Mouse (Mus musculus) cerebellum, adult 11-12 months (tissue): ENCODE data around the gene Obp2a.
"Not testable (repeated sequence)": the region's sequence is repeated elsewhere in the genome, so short reads cannot be mapped to it uniquely, and the experiment has no call there.

Experiments
- DNase-seq: peaks from one replicate; pipeline ENCODE4 v3.0.0; 2022

The Obp2a gene

GRCm38 (mm10) chr2:25699743-25700142 lies at the start of gene Obp2a:
Gene Obp2a, plus strand, starts transcription at chr2:25700043.
- not testable (repeated sequence) for DNase-seq

DNA sequence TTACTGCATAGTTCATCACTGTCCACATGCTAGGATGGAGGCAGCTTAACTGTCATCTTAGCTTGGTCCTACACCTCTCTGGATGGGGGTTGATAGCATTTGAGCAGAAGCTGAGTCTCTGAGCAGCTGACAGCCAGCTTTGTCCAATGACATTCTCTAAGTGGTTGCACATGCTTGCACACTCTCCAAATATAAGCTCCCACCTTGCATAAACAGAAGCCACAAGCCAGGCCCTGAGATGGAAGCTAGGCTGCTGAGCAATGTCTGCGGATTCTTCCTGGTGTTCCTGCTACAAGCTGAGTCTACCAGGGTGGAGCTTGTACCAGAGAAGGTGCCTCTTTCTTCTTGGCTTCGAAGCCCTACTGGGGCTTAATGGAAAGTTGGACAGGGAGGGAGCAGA lies 46.9 kb upstream of the Obp2a start, which contains the start of gene Lcn8:
Lcn8 (plus strand) TSS at position 219 of the 400 bp plus-strand sequence.
- DNase-seq = no peak

DNA sequence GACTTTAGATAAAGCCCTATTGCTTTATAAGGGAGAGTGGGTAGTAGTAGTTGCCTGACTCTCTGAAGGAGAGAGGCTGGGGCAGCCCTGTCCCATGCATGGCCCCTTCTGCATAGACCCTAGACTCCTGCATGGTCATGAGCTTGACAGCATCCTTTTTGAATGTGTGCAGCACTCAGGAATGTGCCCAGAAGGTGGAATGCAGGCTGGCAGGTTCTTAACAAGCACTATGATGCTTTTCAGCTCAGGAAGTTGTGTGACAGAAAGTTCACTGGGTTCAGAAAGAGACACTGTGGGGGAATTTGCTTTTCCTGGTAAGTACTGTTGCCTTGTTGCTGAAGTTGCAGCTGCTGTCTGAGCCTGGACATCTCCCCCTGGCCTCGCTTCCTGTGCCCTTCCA lies 45.3 kb upstream of the Obp2a start:
- DNase-seq = no peak

- DNase-seq = no peak
These were observed 43.2 kb upstream of the Obp2a start for GRCm38 (mm10) chr2:25656691-25657090.

DNA sequence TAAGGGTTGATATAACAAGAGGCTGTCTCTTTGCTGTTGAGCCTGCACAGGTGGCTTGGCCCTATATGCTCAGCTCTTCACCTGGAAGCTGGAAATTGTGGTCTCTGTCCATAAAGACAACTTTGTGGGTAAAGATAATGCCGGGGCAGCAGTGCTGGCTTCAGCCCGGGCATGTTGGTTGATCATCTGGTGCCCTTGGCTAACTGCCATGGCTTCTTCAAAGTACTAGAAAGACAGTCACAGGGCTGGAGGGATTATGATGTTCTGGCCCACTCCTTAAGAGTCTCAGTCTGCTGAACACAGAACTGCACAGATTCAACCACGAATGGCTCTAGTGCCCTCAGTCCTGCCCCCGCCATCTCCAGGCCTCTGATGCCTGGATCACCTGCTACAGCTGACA lies 42.6 kb upstream of the Obp2a start:
- peak; percentile 27 for DNase-seq

- no peak for DNase-seq
These were observed 42.2 kb upstream of the Obp2a start, which contains the start of gene Lcn5 for GRCm38 (mm10) chr2:25657652-25658051. Gene Lcn5, plus strand, starts transcription at chr2:25657952.

GRCm38 (mm10) chr2:25660279-25660678 lies 39.6 kb upstream of the Obp2a start:
- DNase-seq = no peak

DNA sequence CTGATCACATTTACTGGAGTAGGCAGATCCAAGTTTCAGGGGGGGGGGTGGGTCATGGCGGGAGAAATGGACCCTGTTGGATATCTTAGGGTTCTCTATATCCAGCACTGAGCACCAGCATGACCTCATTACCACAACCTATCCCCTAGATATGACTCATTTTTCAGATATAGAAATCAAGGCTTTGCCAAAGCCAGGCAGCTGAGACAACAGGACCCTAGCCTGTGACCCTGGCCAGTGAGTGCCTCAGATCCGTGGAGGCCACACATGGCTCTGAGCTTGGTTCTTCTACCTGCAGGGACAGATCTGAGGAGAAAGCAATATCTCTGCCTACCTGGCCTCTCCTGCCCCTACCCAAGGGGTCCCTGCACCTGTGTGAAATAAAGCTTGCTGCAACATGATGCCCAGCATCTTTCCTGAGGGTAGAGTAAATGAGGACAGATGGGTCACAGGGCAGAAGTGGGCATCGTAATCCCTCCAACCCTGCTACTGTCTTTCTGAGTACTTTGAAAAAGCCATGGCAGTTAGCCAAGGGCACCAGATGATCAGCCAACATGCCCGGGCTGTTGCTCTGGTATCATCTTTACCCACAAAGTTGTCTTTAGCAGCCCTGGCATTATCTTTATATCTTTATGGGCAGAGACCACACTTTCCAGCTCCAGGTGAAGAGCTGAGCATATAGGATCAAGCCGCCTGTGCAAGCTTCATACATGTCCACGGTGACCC lies 38.4 kb upstream of the Obp2a start:
- DNase-seq = no peak

- no peak for DNase-seq
These were observed 36.3 kb upstream of the Obp2a start for GRCm38 (mm10) chr2:25663511-25663910.

- DNase-seq = no peak
These were observed 35.7 kb upstream of the Obp2a start for GRCm38 (mm10) chr2:25664125-25664524.

DNA sequence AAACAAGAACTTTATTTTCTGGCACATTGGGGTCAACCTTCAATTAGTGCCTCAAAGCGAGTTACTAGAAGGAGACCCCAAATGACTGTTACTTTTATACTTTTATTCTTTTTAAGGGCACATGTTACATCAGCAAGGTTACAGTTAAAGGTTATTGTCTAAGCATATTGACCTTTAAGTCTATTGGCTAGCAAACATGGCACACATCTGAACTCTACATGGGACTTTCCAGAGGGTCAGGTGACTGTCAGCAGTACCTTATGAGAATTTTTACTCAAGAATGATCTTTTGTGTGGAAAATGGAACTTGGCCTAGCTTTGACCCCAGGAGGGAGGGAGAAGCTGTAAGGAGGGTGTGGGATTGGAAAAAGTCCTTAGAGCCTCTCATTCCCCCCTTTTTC lies 33.3 kb upstream of the Obp2a start:
- no peak for DNase-seq

DNA sequence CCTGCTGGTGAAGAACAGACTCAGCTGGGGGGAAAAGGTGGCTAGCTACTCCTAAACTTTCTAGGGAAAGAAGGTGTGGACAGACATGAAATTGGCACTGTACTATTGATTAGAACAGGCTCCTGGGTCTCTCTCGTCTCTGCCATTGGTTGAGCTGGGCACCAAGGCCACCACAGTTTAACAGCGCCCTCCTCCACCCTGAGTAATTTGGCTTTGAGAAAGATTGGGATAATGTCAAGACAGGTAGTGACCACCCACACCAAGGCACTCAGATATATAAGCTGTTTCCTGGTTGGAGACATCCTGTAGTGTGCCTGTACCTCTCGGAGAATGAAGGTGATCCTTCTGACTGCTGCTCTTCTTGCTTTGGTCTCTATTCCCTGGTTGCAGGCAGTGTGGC lies 23.4 kb upstream of the Obp2a start, which contains the start of gene Lcn6:
Lcn6 (plus strand) TSS at position 301 of the 400 bp plus-strand sequence.
- DNase-seq = no peak

- no peak for DNase-seq
These were observed 20.3 kb upstream of the Obp2a start for GRCm38 (mm10) chr2:25679559-25679958.

- no peak for DNase-seq
These were observed 17.4 kb upstream of the Obp2a start, which contains the start of gene Lcn10 for GRCm38 (mm10) chr2:25682426-25682825. Gene Lcn10, plus strand, starts transcription at chr2:25682726.

GRCm38 (mm10) chr2:25686941-25687340 lies 12.9 kb upstream of the Obp2a start:
- no peak for DNase-seq

DNA sequence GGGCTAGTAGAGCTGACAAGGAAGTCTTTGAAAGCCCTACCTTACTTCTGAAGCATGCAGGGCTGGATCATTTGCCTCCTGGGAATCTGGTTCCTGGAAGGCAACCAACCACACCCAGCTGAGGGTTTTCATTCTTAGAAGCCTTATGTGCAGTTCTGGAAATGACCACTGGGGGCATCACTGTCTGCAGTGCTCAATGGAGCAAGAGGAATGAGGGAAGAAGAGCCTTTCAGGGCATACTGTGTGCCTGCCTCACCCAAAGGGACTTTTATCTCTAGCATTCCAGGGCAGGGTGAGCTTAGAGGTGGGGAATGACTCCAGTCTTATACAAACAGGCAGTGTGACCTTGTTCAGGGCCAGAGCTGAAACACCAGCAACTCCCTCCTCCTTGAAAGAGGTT lies 5.2 kb upstream of the Obp2a start:
- peak; percentile 14 for DNase-seq

GRCm38 (mm10) chr2:25696951-25697350 lies 2.9 kb upstream of the Obp2a start:
- no peak for DNase-seq

GRCm38 (mm10) chr2:25698696-25699095 lies 1.1 kb upstream of the Obp2a start:
- DNase-seq = no peak

GRCm38 (mm10) chr2:25701001-25701400 lies 1.2 kb downstream of the Obp2a start:
- DNase-seq = no peak

DNA sequence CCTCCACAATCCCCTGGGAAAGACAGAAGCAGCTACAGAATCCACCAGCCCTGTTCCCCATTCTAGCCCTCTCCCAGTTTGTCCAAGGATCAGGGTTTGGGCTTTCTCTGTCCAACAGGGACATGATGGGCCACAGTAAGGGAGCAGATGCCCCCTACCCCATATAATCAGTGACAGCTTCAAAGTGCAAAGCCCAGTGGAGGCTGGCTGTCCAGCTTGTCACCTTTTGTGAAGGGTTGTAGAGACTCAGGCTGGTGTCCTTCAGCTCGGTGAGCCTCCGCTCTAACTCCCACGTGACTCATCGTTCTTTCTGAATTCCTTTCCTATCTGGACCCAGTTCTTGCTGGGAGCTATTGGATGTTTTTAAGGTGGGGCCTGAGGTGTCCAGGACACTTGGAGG lies 3.9 kb downstream of the Obp2a start:
- DNase-seq = no peak

GRCm38 (mm10) chr2:25706643-25707481 lies 7.0 kb downstream of the Obp2a start, which contains the start of gene Bmyc:
Gene Bmyc, plus strand, starts transcription at chr2:25706739.
- DNase-seq = peak; percentile 87

DNA sequence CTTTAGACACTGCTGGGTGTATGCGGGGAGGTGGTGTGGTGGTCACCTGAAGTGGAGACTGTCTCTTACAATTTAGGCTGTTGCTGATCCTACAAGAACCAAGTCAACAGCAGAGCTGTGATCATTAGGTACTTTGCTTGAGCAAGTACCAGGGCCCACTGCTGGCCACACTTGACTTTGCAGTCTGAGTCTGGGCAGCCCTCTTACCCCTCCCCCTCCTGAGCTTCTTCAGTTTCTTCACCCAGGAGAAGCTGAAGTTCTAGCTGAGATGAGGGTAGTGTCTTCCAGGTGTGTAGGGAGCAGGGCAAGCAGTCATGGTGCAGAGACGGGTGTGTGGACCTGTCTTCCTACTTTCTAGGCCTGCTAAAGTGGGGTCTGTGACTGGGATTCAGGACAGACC lies 8.3 kb downstream of the Obp2a start:
- peak; percentile 49 for DNase-seq

DNA sequence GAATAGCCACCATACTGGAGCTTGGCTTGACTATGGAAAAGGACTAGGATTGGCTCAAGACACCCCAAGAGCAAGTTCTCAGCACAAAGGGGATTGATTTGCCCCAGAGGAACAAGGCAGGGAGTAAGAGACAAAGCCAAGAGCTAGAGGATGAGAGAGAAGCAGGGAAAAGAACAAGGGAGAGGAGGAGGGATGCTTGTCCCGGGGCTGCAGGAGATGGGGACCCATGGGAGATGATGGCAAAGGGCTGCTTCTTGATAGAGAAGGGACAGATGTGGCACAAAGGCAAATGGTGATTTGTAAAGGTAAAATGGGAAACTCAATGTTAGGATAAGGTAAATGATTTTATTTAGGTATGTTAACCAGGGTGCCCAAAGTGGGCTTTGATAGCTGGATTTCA lies 9.2 kb downstream of the Obp2a start:
- not testable (repeated sequence) for DNase-seq

- DNase-seq = not testable (repeated sequence)
These were observed 9.9 kb downstream of the Obp2a start for GRCm38 (mm10) chr2:25709791-25710190.
